Mouse (Mus musculus) olfactory bulb, adult 2 months (tissue): ENCODE measurements around the gene Mrpl47. TPM values are rescaled to one million over a fixed set of nuclear protein-coding genes. Genes with fewer than 3 reads are reported as not detected.

ENCODE experiments used
- H3K27ac ChIP-seq: fragments of 200-500 bp; 2 replicates; pipeline ENCODE4 v1.5.1; 2012; ENCODE audit warnings: low read depth, low read length; ENCODE audit not compliant: insufficient read depth
- H3K4me1 ChIP-seq: fragments of 200-500 bp; 2 replicates; pipeline ENCODE4 v1.6.1; 2012; ENCODE audit warnings: low read length; ENCODE audit not compliant: control insufficient read depth, insufficient read depth
- H3K4me3 ChIP-seq: fragments of 200-500 bp; 2 replicates; pipeline ENCODE4 v1.5.1; 2012; ENCODE audit warnings: mild to moderate bottlenecking, low read depth, low read length, moderate library complexity; ENCODE audit not compliant: insufficient read depth
- CTCF ChIP-seq: fragments of 200-500 bp; IDR thresholded peaks from 2 replicates; pipeline ENCODE4 v1.5.1; 2012; ENCODE audit warnings: low read depth, mild to moderate bottlenecking, low read length, moderate library complexity; ENCODE audit not compliant: insufficient read depth
- POLR2A ChIP-seq: fragments of 200-500 bp; IDR thresholded peaks from 2 replicates; pipeline ENCODE4 v1.6.1; 2012; ENCODE audit warnings: mild to moderate bottlenecking, low read depth, low read length, moderate library complexity; ENCODE audit not compliant: insufficient read depth
- WGBS: fragments of 180-500 bp; shearing (Covaris S2); methylation state at CpG from one replicate; pipeline ENCODE4 v1.1.7; 2018; 5-methylcytosine and 5-hydroxymethylcytosine counted together
- polyA plus RNA-seq: library from polyadenylated mRNA; stranded (reverse); fragments of >200 nt; gene quantifications from 2 replicates; pipeline ENCODE4 v1.2.4, GENCODE M21; 2012; ENCODE audit warnings: low replicate concordance; ENCODE audit not compliant: missing spikeins, insufficient read depth, insufficient read length

Gene Mrpl47
- polyA plus RNA-seq, 1 experiment, result not detected

DNA sequence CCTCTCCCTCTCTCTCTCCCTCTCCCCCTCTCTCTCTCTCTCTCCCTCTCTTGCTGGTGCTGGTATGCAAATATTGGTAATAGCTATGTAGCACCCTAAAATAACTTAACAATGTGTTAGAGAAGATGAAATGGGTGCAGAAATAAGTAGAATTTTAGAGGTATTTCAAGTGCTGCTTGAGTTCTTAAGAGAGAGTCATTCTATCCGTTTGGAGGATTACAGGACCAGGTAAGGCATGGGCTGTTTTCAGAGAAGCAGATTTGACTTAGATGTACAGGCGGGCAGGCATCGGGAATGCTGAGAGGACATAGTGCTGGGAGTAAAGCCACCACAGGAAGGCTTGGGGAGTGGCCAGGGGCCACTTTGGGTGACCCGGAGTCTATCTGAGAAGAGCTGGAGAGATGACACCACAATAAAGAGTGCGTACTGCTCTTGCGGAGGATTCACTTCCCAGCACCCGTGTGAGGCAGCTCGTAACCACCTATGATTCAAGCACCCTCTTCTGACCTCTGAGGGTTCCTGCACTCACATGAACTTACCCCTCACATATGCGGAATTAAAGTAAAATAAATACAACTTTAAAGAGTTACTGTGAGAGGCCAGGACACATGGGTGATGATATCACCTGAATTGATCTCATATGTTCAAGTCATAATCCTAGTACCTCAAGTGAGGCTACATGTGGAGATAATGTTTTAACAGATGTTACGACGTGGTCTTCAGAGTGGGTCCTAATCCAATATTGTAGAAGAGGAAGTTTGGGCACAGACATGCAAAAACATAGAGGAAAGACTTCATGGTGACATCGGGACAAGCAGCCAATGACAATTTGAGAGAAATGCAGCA lies 42.4 kb downstream of the Mrpl47 start:
- no peak overlapping the region for H3K4me3 ChIP-seq
- no peaks in the 10 kb centered on the region for H3K4me1 ChIP-seq
- H3K27ac ChIP-seq, result no peak overlapping the region
- 71% methylated on average over 12 of the region's 12 CpGs for WGBS
- TF ChIP-seq POLR2A, result no peak
- no peak for TF ChIP-seq CTCF

DNA sequence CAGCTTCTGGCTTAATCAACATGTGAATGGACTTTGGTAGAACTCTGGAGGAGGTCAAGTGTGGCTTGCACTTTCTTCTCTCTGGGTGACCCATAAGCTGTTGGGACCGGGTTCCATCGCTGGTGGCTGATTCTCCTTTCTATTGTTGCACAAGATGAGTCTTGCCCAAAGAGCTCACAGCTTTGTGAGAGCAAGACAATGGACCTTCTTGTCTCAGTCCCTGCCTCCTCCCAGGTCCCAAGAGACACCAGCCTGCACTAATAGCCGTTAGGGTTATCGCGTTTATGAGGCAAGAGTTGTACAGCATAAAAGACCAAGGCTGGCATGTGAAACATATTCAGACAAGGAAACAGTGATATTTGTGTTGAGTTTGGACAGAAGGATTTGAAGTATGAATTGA lies 43.2 kb downstream of the Mrpl47 start:
- TF ChIP-seq CTCF (no peak), POLR2A (no peak)
- Histone ChIP-seq H3K27ac (no peak overlapping the region), H3K4me3 (no peak overlapping the region), H3K4me1 (no peaks in the 10 kb centered on the region)
- 59% methylated on average over 5 of the region's 5 CpGs for WGBS

DNA sequence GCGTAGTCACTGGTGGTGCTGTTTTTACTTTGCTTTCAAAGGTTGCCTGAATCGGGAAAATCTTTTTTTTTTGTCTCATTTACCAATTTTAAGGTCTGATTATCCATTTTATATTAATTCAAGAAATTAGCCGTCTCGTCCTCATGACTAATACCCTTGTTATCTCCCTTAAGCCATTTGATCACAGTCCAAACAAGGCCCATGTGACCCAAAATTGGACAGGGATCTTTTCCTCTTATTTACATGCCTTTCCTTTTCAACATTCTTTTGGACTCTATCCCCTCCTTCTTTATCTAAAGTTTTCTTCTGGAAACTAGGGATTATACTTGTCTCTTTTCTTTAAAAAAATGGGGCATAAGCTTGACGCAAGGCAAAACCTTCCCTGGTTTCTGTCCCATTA lies 45.6 kb downstream of the Mrpl47 start:
- TF ChIP-seq CTCF (no peak), POLR2A (no peak)
- no peak overlapping the region for H3K4me3 ChIP-seq
- 62% methylated on average over 5 of the region's 5 CpGs for WGBS
- H3K27ac ChIP-seq, result no peak overlapping the region
- peaks cover 2% of the 10 kb centered on the region; the same call in 1 of the 2 replicates for H3K4me1 ChIP-seq

DNA sequence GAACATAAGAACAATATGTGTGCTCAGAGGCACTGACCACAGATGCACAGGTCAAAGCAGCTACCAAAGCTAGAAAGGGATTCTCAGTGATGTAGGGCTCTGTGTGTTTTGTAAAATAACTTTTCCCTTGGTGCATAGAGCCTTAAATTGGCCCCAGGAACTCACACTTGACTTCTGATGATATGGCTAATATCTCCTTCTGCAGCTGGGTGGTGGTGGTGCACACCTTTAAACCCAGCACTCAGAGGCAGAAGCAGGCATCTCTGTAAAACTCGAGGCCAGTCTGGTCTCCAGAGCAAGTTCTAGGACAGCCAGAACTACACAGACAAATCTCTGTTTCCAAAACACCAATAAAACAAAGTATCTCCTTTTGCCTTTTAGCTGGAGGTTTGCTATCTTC lies 46.5 kb downstream of the Mrpl47 start:
- Histone ChIP-seq H3K4me1 (peaks cover 2% of the 10 kb centered on the region; the same call in 1 of the 2 replicates), H3K4me3 (no peak overlapping the region), H3K27ac (no peak overlapping the region)
- WGBS, result 55% methylated on average over 1 of the region's 1 CpGs
- TF ChIP-seq POLR2A (no peak), CTCF (no peak)

DNA sequence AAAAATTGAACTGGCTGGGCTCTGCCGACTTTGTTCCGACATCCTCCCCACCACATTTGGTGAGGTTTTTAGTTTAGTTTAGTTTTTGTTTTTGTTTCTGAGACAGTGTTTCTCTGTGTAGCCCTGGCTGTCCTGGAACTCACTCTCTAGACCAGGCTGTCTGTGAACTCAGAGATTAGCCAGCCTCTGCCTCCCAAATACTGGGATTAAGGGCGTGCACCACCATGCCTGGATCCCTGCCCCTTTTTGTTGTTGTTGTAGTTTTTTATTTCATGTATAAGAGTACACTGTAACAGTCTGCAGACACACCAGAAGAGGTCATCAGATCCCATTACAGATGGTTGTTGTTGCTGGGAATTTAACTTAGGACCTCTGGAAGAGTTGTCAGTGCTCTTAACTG lies 47.4 kb downstream of the Mrpl47 start:
- H3K27ac ChIP-seq, result no peak overlapping the region
- TF ChIP-seq CTCF (no peak), POLR2A (no peak)
- peaks cover 2% of the 10 kb centered on the region; the same call in 1 of the 2 replicates for H3K4me1 ChIP-seq
- H3K4me3 ChIP-seq, result no peak overlapping the region
- 84% methylated on average over 3 of the region's 3 CpGs for WGBS

DNA sequence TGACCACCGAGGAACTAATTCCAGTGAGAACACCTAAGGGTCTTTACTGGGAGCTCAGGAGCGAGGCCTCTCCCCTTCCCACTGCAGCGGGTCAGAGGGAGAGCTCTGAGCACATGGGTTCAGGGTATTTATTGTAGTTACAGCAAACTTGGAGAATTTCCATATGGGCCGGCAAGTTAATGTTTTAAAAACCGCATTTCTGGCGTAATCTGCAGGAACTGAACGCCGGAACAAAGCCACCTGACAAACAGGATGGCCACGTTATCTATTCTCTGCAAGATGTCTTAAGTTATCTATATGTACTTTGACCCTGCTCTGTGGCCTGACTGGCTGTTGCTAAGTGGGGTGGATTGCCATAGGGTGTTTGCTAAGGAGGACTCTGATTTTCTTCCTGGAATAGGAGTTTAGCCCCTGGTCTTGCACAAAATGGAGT lies 47.8 kb downstream of the Mrpl47 start:
- WGBS, result 80% methylated on average over 9 of the region's 9 CpGs
- no peak for TF ChIP-seq CTCF
- no peak for TF ChIP-seq POLR2A
- Histone ChIP-seq H3K27ac (no peak overlapping the region), H3K4me3 (no peak overlapping the region), H3K4me1 (peaks cover 2% of the 10 kb centered on the region; the same call in 1 of the 2 replicates)

DNA sequence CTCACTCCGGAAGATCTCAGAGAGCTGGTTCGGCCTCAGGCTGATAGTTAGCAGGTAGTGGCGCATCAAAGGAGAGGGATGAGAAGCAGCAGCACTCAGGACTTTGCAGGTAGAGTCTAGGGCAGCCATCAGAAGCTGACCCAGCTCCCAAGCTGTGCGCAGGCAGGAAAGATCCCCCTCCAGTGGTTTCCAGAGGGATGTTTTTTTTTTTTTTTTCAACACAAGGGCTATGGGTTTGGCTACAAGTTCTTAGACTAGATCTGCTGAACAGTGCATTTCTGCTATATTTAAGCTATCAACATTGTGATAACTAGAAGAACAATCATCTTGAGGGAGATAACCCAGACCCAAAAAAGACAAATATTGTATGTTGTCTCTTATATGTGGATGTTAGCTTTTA lies 50.2 kb downstream of the Mrpl47 start:
- WGBS, result 85% methylated on average over 4 of the region's 4 CpGs
- no peak for TF ChIP-seq CTCF
- no peak overlapping the region for H3K4me3 ChIP-seq
- H3K27ac ChIP-seq, result no peak overlapping the region
- H3K4me1 ChIP-seq, result peaks cover 2% of the 10 kb centered on the region; the same call in 1 of the 2 replicates

DNA sequence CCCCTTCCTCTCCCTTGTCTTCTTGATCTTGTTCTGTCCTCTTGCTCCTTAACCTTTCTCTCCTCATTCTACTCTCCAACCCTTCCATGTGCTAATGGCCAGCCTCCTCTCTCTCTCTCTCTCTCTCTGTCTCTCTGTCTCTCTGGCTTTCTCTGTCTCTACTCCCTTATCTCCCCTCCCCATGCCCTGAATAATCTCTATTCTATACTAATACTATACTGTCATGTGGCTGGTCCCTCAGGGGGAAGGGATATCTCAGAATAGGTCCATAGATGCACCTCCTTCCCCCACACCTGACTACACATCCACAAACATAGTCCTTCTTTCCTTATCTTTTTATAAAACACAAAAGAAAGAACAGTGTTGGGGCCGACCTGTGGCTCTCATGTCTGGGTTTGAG lies 50.9 kb downstream of the Mrpl47 start:
- Histone ChIP-seq H3K27ac (no peak overlapping the region), H3K4me3 (no peak overlapping the region), H3K4me1 (peaks cover 2% of the 10 kb centered on the region; the same call in 1 of the 2 replicates)
- 81% methylated on average over 1 of the region's 1 CpGs for WGBS
- no peak for TF ChIP-seq POLR2A
- no peak for TF ChIP-seq CTCF

DNA sequence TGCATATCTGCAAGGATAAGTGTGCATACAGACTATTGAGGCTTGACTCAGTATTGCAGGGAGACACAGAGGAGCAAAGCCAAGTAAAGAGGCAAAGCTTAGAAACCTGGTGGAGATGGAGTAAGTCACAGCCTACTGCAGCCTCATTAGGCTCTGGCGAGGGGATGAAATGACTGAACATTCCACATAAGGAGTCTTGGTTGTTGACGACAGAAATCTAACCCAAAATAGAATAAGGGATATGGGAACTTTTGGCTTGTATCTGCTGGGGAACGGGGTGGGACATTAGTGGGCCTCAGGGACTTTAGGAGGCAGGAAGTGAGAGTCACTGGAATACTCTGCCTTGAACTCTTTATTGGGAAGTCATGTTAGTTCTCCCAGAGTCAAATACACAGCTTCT lies 52.8 kb downstream of the Mrpl47 start:
- Histone ChIP-seq H3K4me3 (no peak overlapping the region), H3K4me1 (peaks cover 2% of the 10 kb centered on the region; the same call in 1 of the 2 replicates), H3K27ac (no peak overlapping the region)
- 87% methylated on average over 3 of the region's 3 CpGs for WGBS
- no peak for TF ChIP-seq CTCF
